Mouse (Mus musculus): Measurements from ENCODE around the gene Aunip.

DNA sequence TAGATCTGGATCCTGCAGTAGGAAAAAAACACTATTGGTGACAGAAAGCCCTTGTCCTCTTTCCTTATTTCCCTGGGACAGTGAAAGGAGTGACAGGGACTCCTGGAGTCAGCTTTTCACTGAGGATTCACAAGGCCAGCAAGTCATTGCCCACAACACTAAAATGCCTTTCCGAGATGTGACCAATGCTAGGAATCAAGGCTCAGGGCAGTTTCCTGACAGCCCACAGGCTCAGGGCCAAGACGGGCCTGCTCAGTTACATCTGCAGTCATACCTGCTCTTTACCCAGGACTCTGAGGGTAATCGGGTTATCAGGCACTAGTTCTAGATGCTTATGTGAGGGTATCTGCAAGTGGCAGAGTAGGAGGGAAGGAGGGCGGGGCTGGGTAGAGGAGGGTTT lies 12.6 kb downstream of the Aunip start:
- TF ChIP-seq CTCF (conservative IDR thresholded peaks at IDR 0.05; ENCODE audit: insufficient read depth, insufficient read length, low read depth, low read length) (no peak), POLR2A (IDR thresholded peaks at IDR 0.05; ENCODE audit: low read depth, low read length) (no peak)

Measured in kidney, adult 2 months (tissue).